Mouse (Mus musculus) kidney, postnatal 0 days (tissue): ENCODE results near the gene Dnajc21. TPM values are rescaled to one million over a fixed set of nuclear protein-coding genes. Genes with fewer than 3 reads are reported as not detected.

ENCODE experiments used
- ATAC-seq: fragments of 200-750 bp; cut with Nextera tagmentation; replicated peaks from 2 replicates; pipeline ENCODE4 v1.8.0; 2017; ENCODE audit warnings: low read depth, moderate number of reproducible peaks, moderate TSS enrichment, moderate library complexity; ENCODE audit not compliant: low FRiP score
- DNase-seq: peaks from one replicate; pipeline ENCODE4 v3.0.0-alpha.2; 2016; ENCODE audit warnings: low spot score
- H3K27ac ChIP-seq: fragments of 300-500 bp; sonication (generic); 2 replicates; pipeline ENCODE4 v1.5.1; 2014; ENCODE audit warnings: mild to moderate bottlenecking
- H3K27me3 ChIP-seq: fragments of 300-500 bp; sonication (generic); 2 replicates; pipeline ENCODE4 v1.6.1; 2014; ENCODE audit warnings: low read length, mixed read lengths; ENCODE audit not compliant: insufficient read depth
- H3K36me3 ChIP-seq: fragments of 300-500 bp; sonication (generic); 2 replicates; pipeline ENCODE4 v1.6.1; 2014; ENCODE audit warnings: low read length, mixed read lengths; ENCODE audit not compliant: insufficient read depth
- H3K4me1 ChIP-seq: fragments of 300-500 bp; sonication (generic); replicated peaks from 2 replicates; pipeline ENCODE4 v1.6.1; 2014; ENCODE audit warnings: antibody characterized with exemption, low read length, mixed read lengths; ENCODE audit not compliant: insufficient read depth
- H3K4me2 ChIP-seq: fragments of 300-500 bp; sonication (generic); 2 replicates; pipeline ENCODE4 v1.6.1; 2014; ENCODE audit warnings: mild to moderate bottlenecking, low read length, moderate library complexity, mixed read lengths
- H3K4me3 ChIP-seq: fragments of 300-500 bp; sonication (generic); replicated peaks from 2 replicates; pipeline ENCODE4 v1.5.1; 2014; ENCODE audit warnings: low read depth, low read length
- H3K9ac ChIP-seq: fragments of 300-500 bp; sonication (generic); 2 replicates; pipeline ENCODE4 v1.6.1; 2014; ENCODE audit warnings: low read depth, low read length
- H3K9me3 ChIP-seq: fragments of 300-500 bp; sonication (generic); replicated peaks from 2 replicates; pipeline ENCODE4 v1.6.1; 2016; ENCODE audit warnings: low read length, inconsistent platforms, mixed read lengths
- CTCF ChIP-seq: IDR thresholded peaks from 2 replicates; pipeline ENCODE4 v1.5.1; 2016; ENCODE audit warnings: antibody characterized with exemption, low read depth, mild to moderate bottlenecking, moderate library complexity
- WGBS: fragments of 180-500 bp; shearing (Covaris S2); extraction: QIAGEN DNeasy Blood & Tissue Kit; methylation state at CpG from one replicate; pipeline ENCODE4 v1.1.7; 2014; 5-methylcytosine and 5-hydroxymethylcytosine counted together
- polyA plus RNA-seq: library from polyadenylated mRNA; unstranded; fragments of >200 nt; fragmentation: Nextera tagmentation; extraction: Ambion mirVana; gene quantifications from 2 replicates; pipeline ENCODE4 v1.2.1, GENCODE M21; 2015

The Dnajc21 gene
- polyA plus RNA-seq, 1 experiment from 2014 or later = 20.3 TPM

DNA sequence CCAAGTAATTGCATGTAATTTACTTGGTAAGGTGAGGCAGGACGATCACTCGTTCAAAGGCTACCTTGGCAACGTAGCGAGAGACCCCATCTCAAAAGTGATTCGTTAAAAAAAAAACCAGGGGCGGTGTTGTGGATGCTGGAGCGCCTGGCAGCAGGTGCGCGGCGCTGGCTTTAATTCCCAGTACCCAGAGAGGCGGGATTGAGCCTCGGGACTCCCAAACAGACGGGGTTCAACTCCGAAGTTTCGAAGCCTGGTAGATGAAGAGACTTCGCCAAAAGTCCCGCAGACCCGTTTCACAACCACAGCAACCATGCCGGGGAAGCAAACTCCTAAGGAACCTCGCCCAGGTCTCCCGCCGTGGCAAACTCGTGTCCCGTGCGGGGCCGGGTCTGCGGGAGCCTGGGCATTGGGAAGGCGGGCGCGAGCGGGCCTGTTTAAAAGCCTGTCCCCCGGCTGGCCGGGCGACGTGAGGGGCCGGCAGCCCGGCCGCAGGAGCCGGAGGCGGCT, 620 bp downstream of the Dnajc21 start:
- Histone ChIP-seq H3K4me2 (peak overlapping the region; percentile 86), H3K9me3 (no peaks in the 10 kb centered on the region), H3K27me3 (no peaks in the 10 kb centered on the region), H3K27ac (peak overlapping the region; percentile 89), H3K9ac (peak overlapping the region; percentile 89), H3K36me3 (no peaks in the 10 kb centered on the region), H3K4me1 (0 out of 2 replicates have a peak, but pooled peaks cover 3% of the 10 kb centered on the region), H3K4me3 (peak overlapping the region; percentile 75)
- peak; percentile 25 for DNase-seq
- ATAC-seq = peak; percentile 16; the same call in 1 of the 2 replicates
- no peak for TF ChIP-seq CTCF
- WGBS = under 1% methylated on average over 40 of the region's 40 CpGs

DNA sequence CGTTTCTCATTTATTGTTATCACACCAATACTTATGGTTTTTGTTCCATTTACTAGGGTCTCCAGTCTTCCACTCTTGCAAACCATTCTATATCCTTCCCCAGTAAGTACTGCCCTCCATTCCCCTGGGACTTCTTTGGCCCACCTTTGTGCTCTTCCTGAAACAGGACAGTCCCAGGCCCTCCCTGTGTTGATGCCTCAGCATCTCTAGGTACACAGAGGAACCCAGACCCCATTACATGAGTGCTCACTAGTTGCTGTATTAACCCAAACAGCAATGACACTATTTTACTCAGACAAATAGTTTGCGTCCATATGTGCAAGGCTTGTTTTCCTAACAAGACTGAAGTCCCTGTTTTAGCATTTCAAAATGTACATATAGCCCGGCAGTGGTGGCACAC, 1.6 kb downstream of the Dnajc21 start:
- Histone ChIP-seq H3K9ac (no peak overlapping the region), H3K27ac (no peak overlapping the region), H3K27me3 (no peaks in the 10 kb centered on the region), H3K36me3 (no peaks in the 10 kb centered on the region), H3K4me3 (no peak overlapping the region), H3K9me3 (no peaks in the 10 kb centered on the region), H3K4me1 (0 out of 2 replicates have a peak, but pooled peaks cover 3% of the 10 kb centered on the region), H3K4me2 (peak overlapping the region; percentile 86; the same call in 1 of the 2 replicates)
- 89% methylated on average over 3 of the region's 3 CpGs for WGBS
- DNase-seq (no peak), ATAC-seq (no peak)
- TF ChIP-seq CTCF = no peak

DNA sequence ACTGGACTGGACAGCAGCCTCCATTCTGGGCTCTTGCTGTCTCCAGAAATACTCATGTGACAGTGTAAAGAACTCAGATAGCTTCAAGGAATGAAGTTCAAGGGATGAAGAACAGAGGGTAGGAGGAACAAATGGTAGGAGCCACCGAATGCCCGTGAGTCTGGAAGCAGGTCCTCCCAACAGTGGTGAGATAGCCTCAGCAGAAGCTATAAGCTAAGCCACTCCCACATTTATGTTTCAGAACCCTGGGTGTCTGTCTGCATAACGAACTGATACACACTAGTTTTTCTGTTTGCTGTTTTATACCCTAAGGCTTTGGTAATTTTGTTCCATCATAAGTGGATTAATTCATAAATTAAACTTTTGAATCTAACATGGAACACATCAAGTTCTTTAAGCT, 5.6 kb downstream of the Dnajc21 start:
- H3K27ac ChIP-seq = no peak overlapping the region
- no peaks in the 10 kb centered on the region for H3K27me3 ChIP-seq
- no peak overlapping the region for H3K4me3 ChIP-seq
- 0 out of 2 replicates have a peak, but pooled peaks cover 3% of the 10 kb centered on the region for H3K4me1 ChIP-seq
- H3K9me3 ChIP-seq = no peaks in the 10 kb centered on the region
- ATAC-seq (no peak), DNase-seq (no peak)
- H3K4me2 ChIP-seq = no peak overlapping the region
- TF ChIP-seq CTCF = no peak
- H3K36me3 ChIP-seq = peaks cover 21% of the 10 kb centered on the region
- 85% methylated on average over 3 of the region's 3 CpGs for WGBS
- no peak overlapping the region for H3K9ac ChIP-seq

DNA sequence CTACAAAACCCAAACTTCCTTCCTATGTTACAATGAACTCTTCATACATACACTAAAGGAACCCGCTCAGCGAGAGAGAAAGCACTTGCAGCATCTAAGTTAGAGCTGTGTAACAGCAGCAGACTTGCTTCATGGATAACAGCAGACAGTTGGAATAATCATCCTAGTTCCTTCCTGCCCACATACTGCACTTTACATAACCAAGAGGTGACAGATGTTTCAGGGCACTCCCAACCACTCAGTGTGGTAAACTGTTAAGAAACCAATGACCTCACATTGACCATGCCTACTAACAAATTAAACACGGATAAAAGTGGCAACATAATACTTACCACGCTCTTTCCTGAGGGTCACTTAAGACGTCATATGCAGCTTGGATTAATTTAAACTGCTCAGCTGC, 6.8 kb downstream of the Dnajc21 start:
- no peak for DNase-seq
- H3K4me1 ChIP-seq = no peaks in the 10 kb centered on the region
- peaks cover 22% of the 10 kb centered on the region for H3K36me3 ChIP-seq
- H3K9ac ChIP-seq = no peak overlapping the region
- no peak overlapping the region for H3K27ac ChIP-seq
- H3K9me3 ChIP-seq = no peaks in the 10 kb centered on the region
- no peak overlapping the region for H3K4me3 ChIP-seq
- H3K4me2 ChIP-seq = no peak overlapping the region
- ATAC-seq = no peak
- H3K27me3 ChIP-seq = no peaks in the 10 kb centered on the region
- WGBS = 82% methylated on average over 5 of the region's 5 CpGs
- TF ChIP-seq CTCF = no peak

DNA sequence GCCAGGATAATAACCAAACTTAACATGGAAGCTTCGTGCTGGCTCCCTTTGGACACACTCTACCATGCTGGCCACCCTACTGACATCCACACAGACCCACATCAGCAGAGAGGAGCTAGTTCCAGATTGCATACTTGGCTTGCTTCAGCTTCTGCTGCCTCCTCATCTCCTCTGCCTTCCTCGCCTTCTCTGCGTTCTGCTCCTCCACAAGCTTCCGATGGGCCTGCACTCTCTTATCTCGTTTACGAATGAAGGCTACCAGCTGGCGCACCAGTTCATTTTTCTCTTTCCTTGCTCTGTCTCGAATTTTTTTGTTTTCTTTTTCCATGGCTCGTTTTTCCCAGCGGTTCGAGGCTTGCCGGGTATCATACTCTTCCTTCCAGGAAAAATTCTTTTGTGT, 9.3 kb downstream of the Dnajc21 start:
- WGBS = 72% methylated on average over 12 of the region's 12 CpGs

DNA sequence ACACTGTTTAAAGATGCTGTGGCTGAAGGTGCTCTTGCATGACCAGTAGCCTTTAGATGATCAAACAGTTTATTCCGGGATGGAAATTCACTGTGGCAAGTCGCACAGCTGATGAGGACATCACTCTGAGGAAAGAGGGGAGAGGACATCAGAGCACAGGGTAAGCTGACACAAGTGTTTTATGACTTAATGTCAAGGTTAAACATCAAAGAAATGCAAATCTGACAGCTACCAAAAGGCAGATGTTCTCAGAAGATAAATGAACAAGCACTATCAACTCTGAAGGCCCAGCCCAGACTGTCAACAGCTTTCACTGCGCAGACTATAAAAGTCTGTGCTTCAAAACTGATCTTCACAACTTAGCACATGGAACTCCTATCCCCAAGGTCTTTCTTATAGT, 23.2 kb downstream of the Dnajc21 start:
- Histone ChIP-seq H3K4me2 (no peak overlapping the region), H3K4me3 (no peak overlapping the region), H3K9me3 (no peaks in the 10 kb centered on the region), H3K27ac (no peak overlapping the region), H3K9ac (no peak overlapping the region), H3K4me1 (no peaks in the 10 kb centered on the region), H3K27me3 (no peaks in the 10 kb centered on the region), H3K36me3 (peaks cover 17% of the 10 kb centered on the region)
- ATAC-seq (no peak), DNase-seq (no peak)
- 77% methylated on average over 3 of the region's 3 CpGs for WGBS
- TF ChIP-seq CTCF = no peak

More for the DNA sequence above, 9.3 kb downstream of the Dnajc21 start:
- Histone ChIP-seq H3K4me3 (no peak overlapping the region), H3K36me3 (peaks cover 22% of the 10 kb centered on the region), H3K27me3 (no peaks in the 10 kb centered on the region), H3K27ac (no peak overlapping the region), H3K4me1 (no peaks in the 10 kb centered on the region), H3K4me2 (no peak overlapping the region), H3K9ac (no peak overlapping the region), H3K9me3 (no peaks in the 10 kb centered on the region)
- ATAC-seq (no peak), DNase-seq (no peak)
- TF ChIP-seq CTCF = no peak

DNA sequence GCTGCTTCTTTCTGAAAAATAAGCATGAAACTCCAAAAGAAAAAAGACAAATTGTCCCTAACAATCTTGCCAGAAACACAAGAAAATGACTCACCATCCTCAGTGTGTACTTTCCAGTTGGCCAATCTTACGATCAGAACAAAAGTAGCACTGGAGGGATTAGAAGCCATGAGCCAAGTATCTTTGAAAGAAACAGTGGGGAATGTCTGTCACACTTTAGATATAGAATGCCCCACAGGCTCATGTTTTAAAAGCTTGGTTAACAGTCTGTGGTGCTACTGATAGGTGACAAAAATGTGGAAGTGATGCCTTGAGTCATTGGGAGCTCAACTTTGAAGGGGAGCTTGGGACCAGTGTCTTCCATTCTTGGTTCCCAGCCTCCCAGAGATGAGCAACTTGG, 28.0 kb downstream of the Dnajc21 start:
- H3K27ac ChIP-seq = no peak overlapping the region
- 90% methylated on average over 1 of the region's 1 CpGs for WGBS

More for the DNA sequence above, 28.0 kb downstream of the Dnajc21 start:
- no peak for TF ChIP-seq CTCF
- no peaks in the 10 kb centered on the region for H3K27me3 ChIP-seq
- no peak overlapping the region for H3K4me2 ChIP-seq
- H3K36me3 ChIP-seq = peaks cover 17% of the 10 kb centered on the region
- no peak overlapping the region for H3K9ac ChIP-seq
- H3K4me1 ChIP-seq = no peaks in the 10 kb centered on the region
- H3K9me3 ChIP-seq = no peaks in the 10 kb centered on the region
- DNase-seq = no peak
- no peak overlapping the region for H3K4me3 ChIP-seq
- ATAC-seq = no peak
